Mouse (Mus musculus) ovary, adult 18-20 months (tissue): ENCODE data around the gene Teddm1b.

ENCODE experiments used
- DNase-seq: peaks from one replicate; pipeline ENCODE4 v3.0.0; 2022; ENCODE audit warnings: low spot score, mixed read lengths

Gene Teddm1b

GRCm38 (mm10) chr1:153903006-153903405, 28.9 kb downstream of the Teddm1b start:
- DNase-seq: no peak

GRCm38 (mm10) chr1:153904236-153904635, 30.1 kb downstream of the Teddm1b start:
- DNase-seq: no peak

- DNase-seq: no peak
These were observed 31.7 kb downstream of the Teddm1b start for GRCm38 (mm10) chr1:153905884-153906283.

GRCm38 (mm10) chr1:153908208-153908607, 34.1 kb downstream of the Teddm1b start:
- no peak for DNase-seq

GRCm38 (mm10) chr1:153908741-153909140, 34.6 kb downstream of the Teddm1b start:
- DNase-seq: no peak

- DNase-seq: peak; percentile 82
These were observed 35.2 kb downstream of the Teddm1b start for GRCm38 (mm10) chr1:153909213-153909962.

- DNase-seq: no peak
These were observed 35.8 kb downstream of the Teddm1b start for GRCm38 (mm10) chr1:153909963-153910291.

GRCm38 (mm10) chr1:153910423-153910822, 36.3 kb downstream of the Teddm1b start:
- no peak for DNase-seq

- DNase-seq: no peak
These were observed 37.2 kb downstream of the Teddm1b start for GRCm38 (mm10) chr1:153911276-153911795.

- no peak for DNase-seq
These were observed 39.7 kb downstream of the Teddm1b start for GRCm38 (mm10) chr1:153913869-153914268.

- no peak for DNase-seq
These were observed 44.5 kb downstream of the Teddm1b start for GRCm38 (mm10) chr1:153918521-153919206.

- no peak for DNase-seq
These were observed 47.5 kb downstream of the Teddm1b start for GRCm38 (mm10) chr1:153921642-153922041.

GRCm38 (mm10) chr1:153922571-153923021, 48.5 kb downstream of the Teddm1b start:
- DNase-seq: no peak

- no peak for DNase-seq
These were observed 50.5 kb downstream of the Teddm1b start for GRCm38 (mm10) chr1:153924395-153925385.
